Mouse (Mus musculus) regulatory T cell (primary cell): ENCODE measurements around the gene Fbxo5.

Experiments used
- in situ Hi-C: fragments of 300-600 bp; cut with MboI, MseI; formaldehyde crosslinking; loops from one replicate; pipeline ENCODE4 v1.15.1; 2025; ENCODE audit warnings: high pct_unique_total_duplicates

The Fbxo5 gene

GRCm38 (mm10) chr10:5790657-5791056 lies 14.7 kb downstream of the Fbxo5 start:
- in situ Hi-C loops: no loop called here

- in situ Hi-C loops: loop anchor here (5.0 kb wide), 1 partner anchor 190 kb away; no protein-coding TSS in a partner anchor
Observed at GRCm38 (mm10) chr10:5786923-5787322, 18.5 kb downstream of the Fbxo5 start.
